Mouse (Mus musculus): Measurements from ENCODE around the gene Mical1. TPM values are rescaled to one million over a fixed set of nuclear protein-coding genes. Genes with fewer than 3 reads are reported as not detected.

The Mical1 gene
- total and polyA plus RNA-seq, 2 experiments from 2014 or later = 36.1 to 60.4 TPM

DNA sequence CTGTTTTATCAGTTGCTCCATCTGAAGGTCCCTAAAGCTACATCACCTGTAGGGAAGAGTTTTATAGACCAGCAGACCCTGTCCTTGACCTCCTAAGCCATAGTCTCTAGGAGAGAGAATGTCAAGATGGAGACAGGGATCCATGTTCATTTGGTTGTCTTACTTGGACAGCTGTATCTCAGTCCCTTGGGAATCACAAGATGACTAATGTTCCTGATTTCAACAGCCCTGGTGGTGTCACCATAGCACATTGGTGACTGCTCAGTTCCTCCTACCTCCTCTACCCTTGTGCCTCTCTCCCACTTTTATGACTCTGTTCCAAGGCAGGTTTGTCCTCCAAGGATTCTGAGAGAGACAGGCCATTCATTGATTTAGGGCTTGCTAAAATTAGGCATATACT is 38.8 kb downstream of the Mical1 start:
- H3K9me3 ChIP-seq (replicated peaks; ENCODE audit: control insufficient read depth, low read length) = no peaks in the 10 kb centered on the region
- H3K4me3 ChIP-seq (ENCODE audit: low read depth, low read length) = no peak overlapping the region
- ATAC-seq (ENCODE audit: insufficient read depth, low read depth) (no peak), DNase-seq (ENCODE audit: low spot score) (no peak)
- H3K9ac ChIP-seq (replicated peaks; ENCODE audit: low read depth, low read length) = no peak overlapping the region
- H3K36me3 ChIP-seq (replicated peaks; ENCODE audit: control insufficient read depth, insufficient read depth, low read length) = no peaks in the 10 kb centered on the region
- H3K27ac ChIP-seq (ENCODE audit: low read depth) = peak overlapping the region; percentile 25; the same call in 1 of the 2 replicates
- H3K4me2 ChIP-seq (ENCODE audit: low read depth, low read length) = no peak overlapping the region
- TF ChIP-seq CTCF (IDR thresholded peaks at IDR 0.05; ENCODE audit: low read depth) = no peak
- no peak for TF ChIP-seq EP300 (IDR thresholded peaks at IDR 0.05; ENCODE audit: low read depth)
- no peaks in the 10 kb centered on the region for H3K27me3 ChIP-seq (ENCODE audit: control insufficient read depth, insufficient read depth, low read length)
- peaks cover 18% of the 10 kb centered on the region for H3K4me1 ChIP-seq (ENCODE audit: control insufficient read depth, insufficient read depth)

DNA sequence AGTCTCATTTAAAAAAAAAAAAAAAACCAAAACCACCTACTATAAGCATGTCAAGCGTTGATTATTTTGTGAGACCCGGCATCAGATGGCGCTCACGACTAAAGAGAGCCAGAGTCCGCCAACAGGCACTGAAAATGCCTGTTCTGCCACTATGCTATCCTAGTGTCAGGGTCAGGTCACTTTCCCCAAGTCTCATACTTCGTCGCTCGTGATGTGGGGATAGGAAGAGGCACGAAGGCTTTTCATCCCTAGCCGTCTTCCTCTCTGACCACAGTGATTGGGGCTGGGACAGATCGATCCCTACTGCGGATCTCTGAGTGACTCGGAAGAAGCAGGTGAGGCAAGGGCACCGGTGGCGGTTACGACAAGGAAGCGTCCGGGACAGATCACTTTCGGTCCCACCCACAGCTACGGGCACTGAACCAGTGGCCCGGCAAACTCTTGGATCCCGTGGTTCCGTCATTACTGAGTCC is 42.4 kb downstream of the Mical1 start:
- Histone ChIP-seq H3K4me1 (ENCODE audit: control insufficient read depth, insufficient read depth) (peaks cover 26% of the 10 kb centered on the region), H3K36me3 (replicated peaks; ENCODE audit: control insufficient read depth, insufficient read depth, low read length) (no peaks in the 10 kb centered on the region), H3K4me3 (ENCODE audit: low read depth, low read length) (peak overlapping the region; percentile 92), H3K9me3 (replicated peaks; ENCODE audit: control insufficient read depth, low read length) (no peaks in the 10 kb centered on the region), H3K9ac (replicated peaks; ENCODE audit: low read depth, low read length) (peak overlapping the region; percentile 93), H3K4me2 (ENCODE audit: low read depth, low read length) (peak overlapping the region; percentile 76), H3K27ac (ENCODE audit: low read depth) (peak overlapping the region; percentile 97), H3K27me3 (ENCODE audit: control insufficient read depth, insufficient read depth, low read length) (no peaks in the 10 kb centered on the region)
- ATAC-seq (ENCODE audit: insufficient read depth, low read depth) = peak; percentile 56
- TF ChIP-seq EP300 (IDR thresholded peaks at IDR 0.05; ENCODE audit: low read depth) (no peak), CTCF (IDR thresholded peaks at IDR 0.05; ENCODE audit: low read depth) (peak; percentile 71)
- peak; percentile 88 for DNase-seq (ENCODE audit: low spot score)
- under 1% methylated on average over 23 of the region's 23 CpGs for WGBS

DNA sequence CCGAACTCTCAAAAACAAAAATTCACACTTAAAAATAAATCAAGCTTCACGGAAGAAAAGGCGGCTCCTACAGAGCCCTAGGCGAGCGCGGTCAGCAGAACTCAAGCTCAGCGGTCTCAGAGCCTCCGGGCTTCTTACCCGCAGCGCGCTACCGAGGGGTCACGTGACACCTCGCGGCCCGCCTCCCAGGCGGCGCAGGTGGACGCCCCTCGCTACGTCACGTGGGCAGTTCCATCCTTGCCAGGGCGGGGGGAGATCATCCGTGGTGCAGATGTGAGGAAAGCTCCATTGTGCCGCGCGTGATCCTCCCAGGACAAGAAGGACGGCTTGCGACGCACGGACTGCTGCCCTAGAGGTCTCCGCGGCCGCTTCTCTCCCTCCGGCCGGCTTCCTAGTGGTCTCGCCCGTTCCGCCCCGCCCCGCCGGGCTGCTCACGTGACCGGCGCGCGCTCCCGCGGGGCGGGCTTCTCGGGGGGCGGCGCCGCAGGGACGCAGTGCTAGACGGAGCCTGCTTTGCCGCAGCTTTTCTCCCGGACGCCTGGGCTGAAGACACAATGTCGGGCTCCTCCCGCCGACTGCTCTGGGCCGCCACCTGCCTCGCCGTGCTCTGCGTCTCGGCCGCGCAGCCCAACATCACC is 43.0 kb downstream of the Mical1 start, which contains the start of gene Cd164:
TSS of gene Cd164 (plus strand) at position 434 of the 638 bp plus-strand sequence.
- H3K4me2 ChIP-seq (ENCODE audit: low read depth, low read length) = peak within 1 kb of the TSS; percentile 76
- WGBS = under 1% methylated on average over 68 of the region's 69 CpGs
- peak within 1 kb of the TSS; percentile 93 for H3K9ac ChIP-seq (replicated peaks; ENCODE audit: low read depth, low read length)
- peak within 1 kb of the TSS; percentile 97 for H3K27ac ChIP-seq (ENCODE audit: low read depth)
- ATAC-seq (ENCODE audit: insufficient read depth, low read depth) = peak; percentile 91
- peaks cover under 1% of the 10 kb centered on the region; the same call in 1 of the 2 replicates for H3K36me3 ChIP-seq (replicated peaks; ENCODE audit: control insufficient read depth, insufficient read depth, low read length)
- peak; percentile 87; the same call in 1 of the 2 replicates for TF ChIP-seq EP300 (IDR thresholded peaks at IDR 0.05; ENCODE audit: low read depth)
- TF ChIP-seq CTCF (IDR thresholded peaks at IDR 0.05; ENCODE audit: low read depth) = no peak
- H3K27me3 ChIP-seq (ENCODE audit: control insufficient read depth, insufficient read depth, low read length) = no peaks in the 10 kb centered on the region
- peaks cover 22% of the 10 kb centered on the region for H3K4me1 ChIP-seq (ENCODE audit: control insufficient read depth, insufficient read depth)
- H3K9me3 ChIP-seq (replicated peaks; ENCODE audit: control insufficient read depth, low read length) = no peaks in the 10 kb centered on the region
- peak; percentile 94 for DNase-seq (ENCODE audit: low spot score)
- H3K4me3 ChIP-seq (ENCODE audit: low read depth, low read length) = peak within 1 kb of the TSS; percentile 92

DNA sequence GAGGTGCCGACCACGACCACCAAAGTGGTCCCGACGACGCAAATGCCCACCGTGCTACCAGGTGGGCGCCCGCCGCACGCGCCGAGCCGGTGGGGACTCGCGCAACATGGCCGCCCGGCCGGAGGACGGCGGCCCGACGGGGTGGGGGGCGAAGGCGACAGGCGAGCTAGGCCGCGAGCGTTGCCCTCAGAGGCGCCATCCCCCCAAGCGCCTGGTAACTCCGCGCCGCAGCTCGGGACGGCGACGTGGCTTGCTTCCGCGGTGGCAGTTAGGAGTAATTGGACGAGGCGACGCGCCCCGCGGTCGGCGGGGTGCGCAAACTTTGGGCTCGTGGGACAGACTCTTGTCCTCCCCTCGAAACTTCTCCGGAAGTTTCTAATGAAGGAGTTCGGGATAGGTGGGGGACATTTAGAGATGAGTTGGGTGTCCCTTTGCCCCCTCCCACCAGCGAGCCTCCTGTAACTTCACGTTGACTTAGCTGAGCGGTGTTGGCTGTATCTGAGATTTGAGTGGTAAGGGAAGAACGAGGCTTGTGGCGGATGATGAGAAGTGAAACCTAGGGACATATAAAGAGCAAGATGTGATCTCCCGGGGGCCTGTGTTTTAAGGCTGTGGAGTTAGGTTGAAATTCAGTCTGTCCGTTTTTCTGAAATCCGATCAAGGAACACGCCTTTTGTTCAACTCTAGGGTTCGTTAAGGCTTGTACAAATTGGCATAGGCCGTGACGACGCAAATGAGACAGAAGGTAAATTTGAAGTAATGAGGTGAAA is 43.7 kb downstream of the Mical1 start:
- under 1% methylated on average over 64 of the region's 65 CpGs for WGBS
- peak overlapping the region; percentile 93 for H3K9ac ChIP-seq (replicated peaks; ENCODE audit: low read depth, low read length)
- peak; percentile 38 for ATAC-seq (ENCODE audit: insufficient read depth, low read depth)

DNA sequence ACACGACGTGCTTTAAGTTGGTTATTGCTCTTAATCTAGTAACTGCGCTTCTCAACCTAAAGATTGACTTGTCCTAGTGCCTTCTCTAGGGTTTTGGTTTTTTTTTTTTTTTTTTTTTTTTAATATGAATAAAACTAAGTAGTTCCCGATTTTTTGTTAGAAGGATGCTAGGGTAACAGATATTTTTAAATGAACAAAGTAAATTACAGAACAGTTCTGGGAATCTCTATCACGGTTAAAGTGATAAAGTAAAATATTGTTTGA is 44.2 kb downstream of the Mical1 start:
- no peak for ATAC-seq (ENCODE audit: insufficient read depth, low read depth)
- no peak for DNase-seq (ENCODE audit: low spot score)
- Histone ChIP-seq H3K4me1 (ENCODE audit: control insufficient read depth, insufficient read depth) (peaks cover 10% of the 10 kb centered on the region; the same call in 1 of the 2 replicates), H3K4me3 (ENCODE audit: low read depth, low read length) (peak overlapping the region; percentile 92), H3K9ac (replicated peaks; ENCODE audit: low read depth, low read length) (peak overlapping the region; percentile 93), H3K4me2 (ENCODE audit: low read depth, low read length) (peak overlapping the region; percentile 76), H3K36me3 (replicated peaks; ENCODE audit: control insufficient read depth, insufficient read depth, low read length) (peaks cover 11% of the 10 kb centered on the region), H3K9me3 (replicated peaks; ENCODE audit: control insufficient read depth, low read length) (no peaks in the 10 kb centered on the region), H3K27ac (ENCODE audit: low read depth) (peak overlapping the region; percentile 97), H3K27me3 (ENCODE audit: control insufficient read depth, insufficient read depth, low read length) (no peaks in the 10 kb centered on the region)
- TF ChIP-seq CTCF (IDR thresholded peaks at IDR 0.05; ENCODE audit: low read depth) = no peak
- TF ChIP-seq EP300 (IDR thresholded peaks at IDR 0.05; ENCODE audit: low read depth) = no peak
- WGBS = 2% methylated on average over 5 of the region's 5 CpGs

More for the DNA sequence above, 43.7 kb downstream of the Mical1 start:
- no peaks in the 10 kb centered on the region for H3K9me3 ChIP-seq (replicated peaks; ENCODE audit: control insufficient read depth, low read length)
- peak overlapping the region; percentile 97 for H3K27ac ChIP-seq (ENCODE audit: low read depth)
- no peaks in the 10 kb centered on the region for H3K27me3 ChIP-seq (ENCODE audit: control insufficient read depth, insufficient read depth, low read length)
- peaks cover 15% of the 10 kb centered on the region; the same call in 1 of the 2 replicates for H3K4me1 ChIP-seq (ENCODE audit: control insufficient read depth, insufficient read depth)
- peak; percentile 42 for DNase-seq (ENCODE audit: low spot score)
- peak overlapping the region; percentile 92 for H3K4me3 ChIP-seq (ENCODE audit: low read depth, low read length)
- no peak for TF ChIP-seq CTCF (IDR thresholded peaks at IDR 0.05; ENCODE audit: low read depth)
- TF ChIP-seq EP300 (IDR thresholded peaks at IDR 0.05; ENCODE audit: low read depth) = no peak
- peaks cover 7% of the 10 kb centered on the region for H3K36me3 ChIP-seq (replicated peaks; ENCODE audit: control insufficient read depth, insufficient read depth, low read length)
- H3K4me2 ChIP-seq (ENCODE audit: low read depth, low read length) = peak overlapping the region; percentile 76

Data from heart, postnatal 0 days (tissue).